Mouse (Mus musculus) liver, postnatal 0 days (tissue): ENCODE measurements around the gene Sdk2. TPM values are rescaled to one million over a fixed set of nuclear protein-coding genes. Genes with fewer than 3 reads are reported as not detected.

Experiments
- ATAC-seq: fragments of 200-750 bp; cut with Nextera tagmentation; 2 replicates; pipeline ENCODE4 v1.8.0; 2017; ENCODE audit warnings: mild to moderate bottlenecking, moderate library complexity
- DNase-seq: peaks from one replicate; pipeline ENCODE4 v3.0.0-alpha.2; 2016
- H3K27ac ChIP-seq: fragments of 300-500 bp; sonication (generic); 2 replicates; pipeline ENCODE4 v1.5.1; 2014; ENCODE audit warnings: antibody characterized with exemption, moderate library complexity, mild to moderate bottlenecking, low read depth
- H3K27me3 ChIP-seq: fragments of 300-500 bp; sonication (generic); 2 replicates; pipeline ENCODE4 v1.6.1; 2014; ENCODE audit warnings: low read length, control low read depth, mixed read lengths; ENCODE audit not compliant: insufficient read depth
- H3K36me3 ChIP-seq: fragments of 300-500 bp; sonication (generic); replicated peaks from 2 replicates; pipeline ENCODE4 v1.6.1; 2014; ENCODE audit warnings: mild to moderate bottlenecking, control low read depth, low read length, moderate library complexity, mixed read lengths; ENCODE audit not compliant: insufficient read depth
- H3K4me1 ChIP-seq: fragments of 300-500 bp; sonication (generic); 2 replicates; pipeline ENCODE4 v1.6.1; 2014; ENCODE audit warnings: antibody characterized with exemption, mild to moderate bottlenecking, control low read depth; ENCODE audit not compliant: insufficient read depth
- H3K4me2 ChIP-seq: fragments of 300-500 bp; sonication (generic); 2 replicates; pipeline ENCODE4 v1.6.1; 2014; ENCODE audit warnings: low read depth, mild to moderate bottlenecking, low read length, moderate library complexity, mixed read lengths
- H3K4me3 ChIP-seq: fragments of 300-500 bp; sonication (generic); 2 replicates; pipeline ENCODE4 v1.5.1; 2014; ENCODE audit warnings: low read depth, low read length
- H3K9ac ChIP-seq: fragments of 300-500 bp; sonication (generic); replicated peaks from 2 replicates; pipeline ENCODE4 v1.6.1; 2014; ENCODE audit warnings: mild to moderate bottlenecking, moderate library complexity
- H3K9me3 ChIP-seq: fragments of 300-500 bp; sonication (generic); 2 replicates; pipeline ENCODE4 v1.6.1; 2016; ENCODE audit warnings: mild to moderate bottlenecking, control low read depth, low read length, mixed read lengths
- CTCF ChIP-seq: sonication (generic); IDR thresholded peaks from 2 replicates; pipeline ENCODE4 v1.5.1; 2016; ENCODE audit warnings: antibody characterized with exemption, low read depth
- EP300 ChIP-seq: IDR thresholded peaks from 2 replicates; pipeline ENCODE4 v1.6.1; 2016; ENCODE audit warnings: antibody characterized with exemption, low read depth, mild to moderate bottlenecking
- WGBS: fragments of 180-500 bp; shearing (Covaris S2); extraction: QIAGEN DNeasy Blood & Tissue Kit; methylation state at CpG from one replicate; pipeline ENCODE4 v1.1.7; 2014; ENCODE audit not compliant: insufficient replicate concordance; 5-methylcytosine and 5-hydroxymethylcytosine counted together
- polyA plus RNA-seq: library from polyadenylated mRNA; unstranded; fragments of >200 nt; fragmentation: Nextera tagmentation; extraction: Ambion mirVana; gene quantifications from 2 replicates; pipeline ENCODE4 v1.2.1, GENCODE M21; 2015

The Sdk2 gene
- polyA plus RNA-seq, 1 experiment from 2014 or later, result 0.15 TPM

- ATAC-seq, result no peak
- H3K9me3 ChIP-seq, result no peaks in the 10 kb centered on the region; the same call in 1 of the 2 replicates
- H3K27ac ChIP-seq, result no peak overlapping the region
- TF ChIP-seq EP300 (no peak), CTCF (no peak)
- WGBS, result 63% methylated on average over 7 of the region's 7 CpGs
- no peaks in the 10 kb centered on the region for H3K27me3 ChIP-seq
- H3K4me1 ChIP-seq, result no peaks in the 10 kb centered on the region
- H3K9ac ChIP-seq, result no peak overlapping the region
- no peak overlapping the region for H3K4me2 ChIP-seq
- no peaks in the 10 kb centered on the region for H3K36me3 ChIP-seq
- no peak overlapping the region for H3K4me3 ChIP-seq
- DNase-seq, result no peak
Measured at GRCm38 (mm10) chr11:114043530-114043929, 23.3 kb downstream of the Sdk2 start.

- H3K27me3 ChIP-seq, result no peaks in the 10 kb centered on the region
- no peak for ATAC-seq
- no peak overlapping the region for H3K4me3 ChIP-seq
- H3K4me2 ChIP-seq, result no peak overlapping the region
- H3K27ac ChIP-seq, result no peak overlapping the region
- H3K9ac ChIP-seq, result no peak overlapping the region
- H3K36me3 ChIP-seq, result no peaks in the 10 kb centered on the region
- WGBS, result 40% methylated on average over 10 of the region's 10 CpGs
- DNase-seq, result no peak
- TF ChIP-seq CTCF (no peak), EP300 (no peak)
- H3K4me1 ChIP-seq, result no peaks in the 10 kb centered on the region
- H3K9me3 ChIP-seq, result no peaks in the 10 kb centered on the region
Measured at GRCm38 (mm10) chr11:114040391-114041035, 26.3 kb downstream of the Sdk2 start.

DNA sequence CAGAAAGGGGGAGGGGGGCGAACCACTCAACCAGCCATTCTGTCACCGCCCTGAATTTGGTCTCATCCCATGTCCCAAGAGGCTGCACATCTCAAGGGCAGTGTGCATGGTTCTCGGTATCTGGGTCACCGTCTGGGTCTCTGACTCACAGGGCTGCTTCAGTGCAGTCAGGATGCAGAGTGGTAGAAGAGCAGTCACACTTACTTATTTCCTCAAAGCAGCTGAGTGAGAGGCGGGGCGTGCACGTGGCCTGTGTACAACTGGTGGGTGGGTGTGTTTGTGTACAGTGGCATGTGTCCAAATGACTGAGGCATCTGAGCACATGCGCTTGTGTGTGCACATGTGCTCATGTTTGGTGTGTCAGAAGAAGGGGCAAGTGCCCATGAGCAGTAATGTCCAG, 28.8 kb downstream of the Sdk2 start:
- Histone ChIP-seq H3K36me3 (no peaks in the 10 kb centered on the region), H3K27ac (no peak overlapping the region), H3K4me2 (no peak overlapping the region), H3K9me3 (no peaks in the 10 kb centered on the region), H3K27me3 (no peaks in the 10 kb centered on the region), H3K4me3 (no peak overlapping the region), H3K4me1 (no peaks in the 10 kb centered on the region), H3K9ac (no peak overlapping the region)
- TF ChIP-seq EP300 (no peak), CTCF (no peak)
- DNase-seq, result peak; percentile 51
- 55% methylated on average over 8 of the region's 8 CpGs for WGBS
- peak; percentile 73 for ATAC-seq

GRCm38 (mm10) chr11:114031491-114031890, 35.4 kb downstream of the Sdk2 start:
- Histone ChIP-seq H3K4me2 (no peak overlapping the region), H3K9ac (no peak overlapping the region), H3K27ac (no peak overlapping the region), H3K27me3 (no peaks in the 10 kb centered on the region), H3K4me3 (no peak overlapping the region), H3K36me3 (no peaks in the 10 kb centered on the region), H3K4me1 (no peaks in the 10 kb centered on the region), H3K9me3 (no peaks in the 10 kb centered on the region)
- ATAC-seq, result no peak
- 86% methylated on average over 10 of the region's 10 CpGs for WGBS
- TF ChIP-seq EP300 (no peak), CTCF (no peak)
- DNase-seq, result no peak

- Histone ChIP-seq H3K9me3 (no peaks in the 10 kb centered on the region), H3K4me1 (no peaks in the 10 kb centered on the region)
Measured at GRCm38 (mm10) chr11:114030214-114030613, 36.6 kb downstream of the Sdk2 start.

GRCm38 (mm10) chr11:114028512-114028911, 38.3 kb downstream of the Sdk2 start:
- no peak overlapping the region for H3K9ac ChIP-seq
- ATAC-seq (no peak), DNase-seq (no peak)
- no peaks in the 10 kb centered on the region for H3K4me1 ChIP-seq
- 57% methylated on average over 6 of the region's 6 CpGs for WGBS
- no peaks in the 10 kb centered on the region for H3K36me3 ChIP-seq
- H3K4me3 ChIP-seq, result no peak overlapping the region
- no peaks in the 10 kb centered on the region for H3K9me3 ChIP-seq
- TF ChIP-seq EP300, result no peak
- TF ChIP-seq CTCF, result no peak
- H3K4me2 ChIP-seq, result no peak overlapping the region
- H3K27me3 ChIP-seq, result no peaks in the 10 kb centered on the region
- no peak overlapping the region for H3K27ac ChIP-seq

More at GRCm38 (mm10) chr11:114030214-114030613, 36.6 kb downstream of the Sdk2 start:
- no peak overlapping the region for H3K4me2 ChIP-seq
- no peaks in the 10 kb centered on the region for H3K36me3 ChIP-seq
- no peaks in the 10 kb centered on the region for H3K27me3 ChIP-seq
- H3K9ac ChIP-seq, result no peak overlapping the region
- WGBS, result 69% methylated on average over 7 of the region's 7 CpGs
- no peak for TF ChIP-seq CTCF
- TF ChIP-seq EP300, result no peak
- H3K27ac ChIP-seq, result no peak overlapping the region
- H3K4me3 ChIP-seq, result no peak overlapping the region
- DNase-seq (no peak), ATAC-seq (no peak)
